Mouse (Mus musculus) brain, adult 2 months (tissue): ENCODE data around the gene Slfn3.
"Not testable (repeated sequence)": the region's sequence is repeated elsewhere in the genome, so short reads cannot be mapped to it uniquely, and the experiment has no call there.

ENCODE experiments used
- DNase-seq: peaks from one replicate; pipeline ENCODE4 v3.0.0; 2011; ENCODE audit warnings: low read depth, low spot score

Slfn3 gene

GRCm38 (mm10) chr11:83191134-83191893 lies at the start of gene Slfn3:
TSS of gene Slfn3 (plus strand) at chr11:83191330.
- no peak for DNase-seq

- DNase-seq: not testable (repeated sequence)
Observed at GRCm38 (mm10) chr11:83148939-83149338, 42.2 kb upstream of the Slfn3 start.

- no peak for DNase-seq
Observed at GRCm38 (mm10) chr11:83174948-83175539, 16.1 kb upstream of the Slfn3 start, which contains the start of gene Slfn4. TSS of gene Slfn4 (plus strand) at chr11:83175186.

GRCm38 (mm10) chr11:83192001-83192400 lies 871 bp downstream of the Slfn3 start:
- peak; percentile 53 for DNase-seq

DNA sequence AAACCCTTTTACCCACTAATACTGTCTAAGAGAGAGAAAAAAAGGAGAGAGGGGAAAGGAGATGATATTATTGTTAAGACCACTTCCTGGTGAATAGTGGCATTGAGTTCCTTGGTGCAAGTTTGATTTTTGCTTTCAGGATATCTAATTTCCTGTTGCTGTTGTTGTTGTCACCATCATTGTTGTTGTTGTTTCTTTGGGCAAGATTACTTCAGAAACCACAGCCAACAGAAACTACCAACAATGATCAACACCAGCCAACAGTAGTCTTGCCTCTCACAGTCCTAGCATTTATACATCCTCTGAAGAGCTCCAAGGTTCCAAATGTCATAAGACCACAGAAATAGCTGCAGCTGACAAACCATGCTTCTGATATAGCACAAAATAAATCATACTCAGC lies 13.9 kb downstream of the Slfn3 start:
- no peak for DNase-seq

- no peak for DNase-seq
Observed at GRCm38 (mm10) chr11:83216119-83216518, 25.0 kb downstream of the Slfn3 start.

DNA sequence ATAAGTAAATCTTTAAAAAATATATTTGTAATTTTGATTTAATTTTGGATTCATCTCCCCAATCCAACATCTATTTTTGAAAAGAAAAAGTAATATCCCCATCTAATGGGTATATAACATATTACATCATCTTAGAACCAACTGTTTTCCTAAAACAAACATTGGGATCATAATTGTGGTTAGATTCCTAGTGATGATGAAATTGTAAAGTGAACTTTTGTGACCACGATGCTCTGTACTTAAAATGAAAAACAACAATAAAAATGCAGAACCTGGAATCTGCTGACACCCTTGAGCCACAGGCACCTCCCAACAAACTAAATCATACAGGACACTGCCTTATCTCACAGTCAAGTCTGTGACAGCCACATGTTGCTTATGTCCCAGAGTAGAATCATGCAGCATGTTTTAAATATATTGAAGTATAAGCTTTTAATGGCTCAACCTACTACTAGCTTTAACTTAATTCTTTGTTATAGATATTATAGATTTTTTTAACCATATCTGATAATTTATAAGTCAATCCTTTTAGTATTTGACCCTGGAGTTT lies 30.3 kb downstream of the Slfn3 start:
- no peak for DNase-seq

- DNase-seq: peak; percentile 0
Observed at GRCm38 (mm10) chr11:83223367-83223766, 32.2 kb downstream of the Slfn3 start.

DNA sequence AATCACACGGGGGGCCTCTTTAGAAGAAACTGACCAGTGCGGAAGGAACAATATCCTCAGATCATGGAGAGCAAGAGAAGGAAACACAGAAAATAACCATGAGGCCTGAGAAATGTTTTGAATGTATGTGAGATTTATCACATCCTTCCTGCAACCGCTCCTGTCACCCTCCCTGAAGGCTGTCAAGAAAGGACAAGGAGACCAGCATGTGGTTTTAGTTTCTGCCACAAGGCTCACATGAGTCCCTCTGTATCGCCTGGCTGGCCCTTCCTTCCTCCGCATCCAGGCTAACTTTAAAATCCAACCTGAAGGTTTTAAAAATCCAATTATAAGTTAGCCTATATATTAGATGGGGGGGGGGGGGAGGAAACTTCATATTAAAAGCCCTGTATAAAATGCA lies 32.7 kb downstream of the Slfn3 start:
- not testable (repeated sequence) for DNase-seq

GRCm38 (mm10) chr11:83224217-83224616 lies 33.1 kb downstream of the Slfn3 start:
- DNase-seq: no peak

- DNase-seq: no peak
Observed at GRCm38 (mm10) chr11:83224750-83225149, 33.6 kb downstream of the Slfn3 start.

GRCm38 (mm10) chr11:83225371-83225960 lies 34.3 kb downstream of the Slfn3 start:
- no peak for DNase-seq

GRCm38 (mm10) chr11:83227926-83228723 lies 37.0 kb downstream of the Slfn3 start:
- no peak for DNase-seq

- peak; percentile 6 for DNase-seq
Observed at GRCm38 (mm10) chr11:83230966-83231365, 39.8 kb downstream of the Slfn3 start.

DNA sequence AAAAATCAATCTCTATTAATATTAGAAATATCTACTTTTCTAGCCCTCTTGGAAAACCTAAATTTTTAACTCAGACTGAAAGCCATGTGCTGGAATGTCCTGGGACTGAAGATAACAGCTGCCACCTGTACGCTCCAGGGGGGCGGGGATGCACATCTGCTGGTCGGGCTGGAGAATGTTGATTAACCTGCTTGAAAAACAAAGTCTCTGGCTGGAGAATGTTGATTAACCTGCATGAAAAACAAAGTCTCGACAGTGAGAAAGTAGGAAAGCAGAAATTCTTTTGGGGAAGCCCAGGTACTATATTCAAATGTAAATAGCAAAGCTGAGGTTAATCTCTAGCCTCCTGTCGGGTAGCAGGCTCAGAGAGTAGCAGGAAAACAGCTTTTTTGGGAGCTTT lies 42.5 kb downstream of the Slfn3 start:
- DNase-seq: not testable (repeated sequence)

DNA sequence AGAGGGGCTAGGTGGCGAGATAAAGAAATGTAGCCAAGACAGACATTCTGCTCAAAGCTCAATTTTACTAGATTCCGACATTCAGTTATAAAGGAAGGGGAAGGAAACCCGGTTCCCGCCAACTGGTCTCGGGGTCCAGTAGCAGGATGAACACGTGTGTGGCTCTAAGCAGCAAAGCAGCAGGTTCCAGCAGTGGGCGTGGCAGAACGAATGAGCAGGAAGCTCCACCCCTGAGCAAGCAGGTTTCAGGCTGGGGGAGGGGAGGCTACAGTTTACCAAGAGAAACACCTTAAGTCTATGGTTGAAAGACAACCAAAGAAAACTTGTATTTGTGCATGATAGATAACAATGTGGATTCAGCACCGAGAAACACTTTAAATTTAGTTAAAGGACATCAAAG lies 46.3 kb downstream of the Slfn3 start:
- not testable (repeated sequence) for DNase-seq

DNA sequence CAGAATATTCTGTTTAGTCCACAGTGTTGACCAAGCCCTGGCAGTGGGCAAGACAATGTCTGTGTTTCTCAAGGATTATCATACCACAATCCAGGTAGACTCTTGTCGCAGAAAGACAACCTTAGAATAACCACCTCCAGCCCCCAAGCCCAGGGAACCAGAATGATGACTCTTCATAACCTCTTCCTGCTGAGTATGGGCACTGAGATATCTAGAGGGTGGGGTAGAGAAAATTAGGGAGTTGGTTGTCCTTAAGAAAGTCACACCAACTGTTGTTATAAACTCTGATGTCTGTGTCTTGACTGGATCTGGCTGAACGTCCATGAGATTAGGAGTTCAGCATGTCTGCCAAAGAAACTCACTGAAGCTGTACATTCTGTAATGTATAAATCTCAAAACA lies 47.3 kb downstream of the Slfn3 start:
- DNase-seq: no peak

GRCm38 (mm10) chr11:83239811-83240210 lies 48.7 kb downstream of the Slfn3 start:
- DNase-seq: peak; percentile 6

- not testable (repeated sequence) for DNase-seq
Observed at GRCm38 (mm10) chr11:83257211-83257610, 66.1 kb downstream of the Slfn3 start.

- DNase-seq: no peak
Observed at GRCm38 (mm10) chr11:83262673-83263072, 71.5 kb downstream of the Slfn3 start.

- no peak for DNase-seq
Observed at GRCm38 (mm10) chr11:83263146-83263545, 72.0 kb downstream of the Slfn3 start.
